Mouse (Mus musculus) heart, adult 2 months (tissue): ENCODE results near the gene Tapbp.
A peak's percentile ranks its signal among the peaks of the same experiment; 100 is the strongest.

Experiments
- CTCF ChIP-seq: fragments of 200-600 bp; IDR thresholded peaks from 2 replicates; pipeline ENCODE4 v1.8.1; 2022; ENCODE audit warnings: antibody characterized with exemption, mild to moderate bottlenecking, moderate library complexity
- EP300 ChIP-seq: fragments of 200-500 bp; IDR thresholded peaks from 2 replicates; pipeline ENCODE4 v1.6.1; 2011; ENCODE audit warnings: low read depth, low read length, control low read depth; ENCODE audit not compliant: insufficient read depth
- POLR2A ChIP-seq: fragments of 200-500 bp; IDR thresholded peaks from 2 replicates; pipeline ENCODE4 v1.6.1; 2011; ENCODE audit warnings: mild to moderate bottlenecking, low read depth, low read length, control low read depth; ENCODE audit not compliant: insufficient read depth

GRCm38 (mm10) chr17:33915671-33916250 is at the start of gene Tapbp, which contains the start of gene Zbtb22:
- TF ChIP-seq CTCF (no peak), EP300 (peak; percentile 74; the same call in 1 of the 2 replicates), POLR2A (peak; percentile 50; the same call in 1 of the 2 replicates)
